Mouse (Mus musculus) stomach, embryonic 14.5 days (tissue): ENCODE data around the gene Rac3. TPM values are rescaled to one million over a fixed set of nuclear protein-coding genes. Genes with fewer than 3 reads are reported as not detected.

Experiments
- ATAC-seq: fragments of 200-750 bp; cut with Nextera tagmentation; 2 replicates; pipeline ENCODE4 v1.8.0; 2017; ENCODE audit warnings: low read depth, moderate TSS enrichment; ENCODE audit not compliant: insufficient number of reproducible peaks, insufficient read depth, low FRiP score
- H3K27ac ChIP-seq: fragments of 300-500 bp; sonication (generic); 2 replicates; pipeline ENCODE4 v1.5.1; 2014; ENCODE audit warnings: mild to moderate bottlenecking, low read length, moderate library complexity, mixed read lengths
- H3K27me3 ChIP-seq: fragments of 300-500 bp; sonication (generic); 2 replicates; pipeline ENCODE4 v1.6.1; 2014; ENCODE audit warnings: low read length, control low read depth, mixed read lengths; ENCODE audit not compliant: control insufficient read depth, insufficient read depth
- H3K36me3 ChIP-seq: fragments of 300-500 bp; sonication (generic); 2 replicates; pipeline ENCODE4 v1.6.1; 2014; ENCODE audit warnings: mild to moderate bottlenecking, control low read depth, low read length, moderate library complexity, mixed read lengths; ENCODE audit not compliant: control insufficient read depth, insufficient read depth
- H3K4me1 ChIP-seq: fragments of 300-500 bp; sonication (generic); 2 replicates; pipeline ENCODE4 v1.6.1; 2014; ENCODE audit warnings: low read length, control low read depth, mixed read lengths; ENCODE audit not compliant: control insufficient read depth, insufficient read depth
- H3K4me2 ChIP-seq: fragments of 300-500 bp; sonication (generic); replicated peaks from 2 replicates; pipeline ENCODE4 v1.6.1; 2014; ENCODE audit warnings: low read depth, low read length, control low read depth
- H3K4me3 ChIP-seq: fragments of 300-500 bp; sonication (generic); 2 replicates; pipeline ENCODE4 v1.5.1; 2014; ENCODE audit warnings: low read depth, low read length, control low read depth
- H3K9ac ChIP-seq: fragments of 300-500 bp; sonication (generic); replicated peaks from 2 replicates; pipeline ENCODE4 v1.6.1; 2014; ENCODE audit warnings: low read depth, mild to moderate bottlenecking, control low read depth, low read length, moderate library complexity, mixed read lengths
- H3K9me3 ChIP-seq: fragments of 300-500 bp; sonication (generic); 2 replicates; pipeline ENCODE4 v1.6.1; 2016; ENCODE audit warnings: low read depth, low read length, control low read depth; ENCODE audit not compliant: control insufficient read depth
- WGBS: fragments of 180-500 bp; shearing (Covaris S2); extraction: QIAGEN DNeasy Blood & Tissue Kit; methylation state at CpG from one replicate; pipeline ENCODE4 v1.1.7; 2014; 5-methylcytosine and 5-hydroxymethylcytosine counted together
- polyA plus RNA-seq: library from polyadenylated mRNA; unstranded; fragments of >200 nt; fragmentation: Nextera tagmentation; extraction: Ambion mirVana; gene quantifications from 2 replicates; pipeline ENCODE4 v1.2.1, GENCODE M21; 2014

Rac3 gene
- polyA plus RNA-seq, 1 experiment from 2014 or later = 11.1 TPM

GRCm38 (mm10) chr11:120684086-120684485 lies 37.2 kb upstream of the Rac3 start:
- no peak overlapping the region for H3K4me3 ChIP-seq
- H3K4me2 ChIP-seq = no peak overlapping the region
- 89% methylated on average over 2 of the region's 2 CpGs for whole genome bisulfite sequencing
- H3K9me3 ChIP-seq = no peaks in the 10 kb centered on the region
- no peak overlapping the region for H3K27ac ChIP-seq
- ATAC-seq = no peak
- peaks cover 28% of the 10 kb centered on the region for H3K36me3 ChIP-seq
- no peaks in the 10 kb centered on the region for H3K27me3 ChIP-seq
- 0 out of 2 replicates have a peak, but pooled peaks cover 4% of the 10 kb centered on the region for H3K4me1 ChIP-seq
- no peak overlapping the region for H3K9ac ChIP-seq

- 0 out of 2 replicates have a peak, but pooled peaks cover 4% of the 10 kb centered on the region for H3K4me1 ChIP-seq
- H3K9me3 ChIP-seq = no peaks in the 10 kb centered on the region
- ATAC-seq = no peak
- H3K27me3 ChIP-seq = no peaks in the 10 kb centered on the region
- H3K27ac ChIP-seq = no peak overlapping the region
- WGBS = 84% methylated on average over 2 of the region's 2 CpGs
- peaks cover 28% of the 10 kb centered on the region for H3K36me3 ChIP-seq
- H3K4me2 ChIP-seq = no peak overlapping the region
- no peak overlapping the region for H3K4me3 ChIP-seq
- no peak overlapping the region for H3K9ac ChIP-seq
Measured at GRCm38 (mm10) chr11:120684660-120685059, 36.6 kb upstream of the Rac3 start.

GRCm38 (mm10) chr11:120686650-120687272 lies 34.5 kb upstream of the Rac3 start:
- H3K36me3 ChIP-seq = peaks cover 11% of the 10 kb centered on the region
- H3K27me3 ChIP-seq = no peaks in the 10 kb centered on the region
- H3K27ac ChIP-seq = peak overlapping the region; percentile 95
- no peak overlapping the region for H3K4me3 ChIP-seq
- no peak overlapping the region for H3K9ac ChIP-seq
- WGBS = 61% methylated on average over 20 of the region's 20 CpGs
- H3K4me1 ChIP-seq = 0 out of 2 replicates have a peak, but pooled peaks cover 4% of the 10 kb centered on the region
- no peaks in the 10 kb centered on the region for H3K9me3 ChIP-seq
- no peak overlapping the region for H3K4me2 ChIP-seq
- peak; percentile 65 for ATAC-seq

- ATAC-seq = no peak
- no peak overlapping the region for H3K4me2 ChIP-seq
- 0 out of 2 replicates have a peak, but pooled peaks cover 4% of the 10 kb centered on the region for H3K4me1 ChIP-seq
- H3K9ac ChIP-seq = no peak overlapping the region
- H3K27me3 ChIP-seq = no peaks in the 10 kb centered on the region
- H3K4me3 ChIP-seq = no peak overlapping the region
- 89% methylated on average over 3 of the region's 3 CpGs for WGBS
- no peak overlapping the region for H3K27ac ChIP-seq
- peaks cover 11% of the 10 kb centered on the region for H3K36me3 ChIP-seq
- no peaks in the 10 kb centered on the region for H3K9me3 ChIP-seq
Measured at GRCm38 (mm10) chr11:120689365-120689764, 31.9 kb upstream of the Rac3 start.

- H3K9ac ChIP-seq = no peak overlapping the region
- 89% methylated on average over 4 of the region's 4 CpGs for WGBS
- H3K9me3 ChIP-seq = no peaks in the 10 kb centered on the region
- peaks cover 3% of the 10 kb centered on the region; the same call in 1 of the 2 replicates for H3K4me1 ChIP-seq
- H3K27ac ChIP-seq = no peak overlapping the region
- ATAC-seq = no peak
- H3K27me3 ChIP-seq = no peaks in the 10 kb centered on the region
- H3K36me3 ChIP-seq = peaks cover 11% of the 10 kb centered on the region
- no peak overlapping the region for H3K4me2 ChIP-seq
- no peak overlapping the region for H3K4me3 ChIP-seq
Measured at GRCm38 (mm10) chr11:120692471-120693011, 28.7 kb upstream of the Rac3 start.

GRCm38 (mm10) chr11:120693461-120693860 lies 27.8 kb upstream of the Rac3 start:
- H3K27me3 ChIP-seq = no peaks in the 10 kb centered on the region
- no peak overlapping the region for H3K9ac ChIP-seq
- no peaks in the 10 kb centered on the region for H3K9me3 ChIP-seq
- no peak for ATAC-seq
- 73% methylated on average over 3 of the region's 3 CpGs for WGBS
- H3K4me2 ChIP-seq = no peak overlapping the region
- no peak overlapping the region for H3K4me3 ChIP-seq
- peaks cover 3% of the 10 kb centered on the region; the same call in 1 of the 2 replicates for H3K4me1 ChIP-seq
- H3K36me3 ChIP-seq = peaks cover 10% of the 10 kb centered on the region
- no peak overlapping the region for H3K27ac ChIP-seq

- no peaks in the 10 kb centered on the region for H3K27me3 ChIP-seq
- WGBS = 9% methylated on average over 4 of the region's 4 CpGs
- H3K9ac ChIP-seq = no peak overlapping the region
- H3K27ac ChIP-seq = peak overlapping the region; percentile 53; the same call in 1 of the 2 replicates
- peak; percentile 70; the same call in 1 of the 2 replicates for ATAC-seq
- no peaks in the 10 kb centered on the region for H3K9me3 ChIP-seq
- peaks cover 4% of the 10 kb centered on the region; the same call in 1 of the 2 replicates for H3K36me3 ChIP-seq
- H3K4me1 ChIP-seq = peaks cover 3% of the 10 kb centered on the region; the same call in 1 of the 2 replicates
- H3K4me2 ChIP-seq = no peak overlapping the region
- no peak overlapping the region for H3K4me3 ChIP-seq
Measured at GRCm38 (mm10) chr11:120695184-120695583, 26.1 kb upstream of the Rac3 start.

- peak overlapping the region; percentile 73; the same call in 1 of the 2 replicates for H3K27ac ChIP-seq
Measured at GRCm38 (mm10) chr11:120695641-120696040, 25.6 kb upstream of the Rac3 start.

More at GRCm38 (mm10) chr11:120695641-120696040, 25.6 kb upstream of the Rac3 start:
- peak; percentile 60; the same call in 1 of the 2 replicates for ATAC-seq
- no peak overlapping the region for H3K9ac ChIP-seq
- H3K36me3 ChIP-seq = peaks cover 4% of the 10 kb centered on the region; the same call in 1 of the 2 replicates
- peaks cover 3% of the 10 kb centered on the region; the same call in 1 of the 2 replicates for H3K4me1 ChIP-seq
- H3K9me3 ChIP-seq = no peaks in the 10 kb centered on the region
- H3K4me2 ChIP-seq = no peak overlapping the region
- no peak overlapping the region for H3K4me3 ChIP-seq
- WGBS = 30% methylated on average over 12 of the region's 12 CpGs
- no peaks in the 10 kb centered on the region for H3K27me3 ChIP-seq
